Mouse (Mus musculus) kidney, adult 2 months (tissue): ENCODE data around the gene Lyzl4.

ENCODE experiments used
- CTCF ChIP-seq: fragments of 200-500 bp; conservative IDR thresholded peaks from 2 replicates; pipeline ENCODE4 v1.5.1; 2011; ENCODE audit warnings: low read depth, mild to moderate bottlenecking, control low read depth, low read length, moderate library complexity, mixed read lengths; ENCODE audit not compliant: insufficient read depth, insufficient read length
- POLR2A ChIP-seq: fragments of 200-500 bp; IDR thresholded peaks from one replicate; pipeline ENCODE4 v1.6.1; 2011; ENCODE audit warnings: low read depth, low read length, control low read depth

- no peak for TF ChIP-seq CTCF
- no peak for TF ChIP-seq POLR2A
Measured at GRCm38 (mm10) chr9:121599551-121599950, 42.3 kb downstream of the Lyzl4 start.
